Mouse (Mus musculus) fat pad, adult 2 months (tissue): ENCODE data around the gene Tob2.
A peak's percentile ranks its signal among the peaks of the same experiment; 100 is the strongest.

Experiments
- DNase-seq: peaks from one replicate; pipeline ENCODE4 v3.0.0-alpha.2; 2011; ENCODE audit warnings: low read depth, low spot score; ENCODE audit errors: extremely low read depth

The Tob2 gene

DNA sequence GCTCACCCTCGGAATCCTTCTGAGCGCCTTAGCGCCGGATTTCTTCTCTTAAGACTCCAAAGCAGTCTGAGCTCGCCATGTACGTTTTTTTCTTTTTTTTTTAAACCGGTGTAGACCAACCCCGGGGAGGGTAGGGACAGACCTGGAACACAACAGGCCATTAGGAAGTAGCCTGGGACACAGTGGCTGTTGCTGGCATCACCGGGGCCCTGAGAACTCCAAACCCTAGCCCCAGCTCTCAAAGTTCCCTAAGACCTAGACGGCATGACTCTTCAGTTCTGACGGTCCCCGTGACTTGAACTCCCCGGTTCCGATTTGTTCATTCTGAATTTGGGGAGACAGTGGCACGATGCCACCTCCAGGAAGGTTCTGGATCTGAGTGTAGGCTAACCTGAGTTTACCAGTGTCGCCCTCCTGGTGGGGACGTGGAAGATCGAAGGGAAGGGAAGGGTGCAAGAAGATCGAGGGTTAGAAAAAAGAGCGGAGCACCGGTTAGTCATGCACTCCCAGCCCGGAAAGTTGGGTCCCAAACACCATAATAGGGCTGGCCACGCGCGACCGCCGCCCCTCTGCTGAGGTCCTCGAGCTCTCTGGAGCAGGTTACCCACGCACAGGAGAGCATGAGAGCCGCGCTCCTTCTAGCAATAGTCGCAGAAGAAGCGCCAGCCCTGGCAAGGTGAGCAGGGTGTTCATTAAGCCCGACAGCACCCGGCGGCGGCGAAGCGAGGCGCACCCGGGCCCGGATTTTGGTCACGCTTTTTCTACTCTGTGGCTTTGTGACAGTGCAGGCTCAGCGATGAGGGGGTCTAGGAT lies at the start of gene Tob2:
Gene Tob2 (minus strand): TSS at position 280 of the 813 bp plus-strand sequence.
- no peak for DNase-seq

DNA sequence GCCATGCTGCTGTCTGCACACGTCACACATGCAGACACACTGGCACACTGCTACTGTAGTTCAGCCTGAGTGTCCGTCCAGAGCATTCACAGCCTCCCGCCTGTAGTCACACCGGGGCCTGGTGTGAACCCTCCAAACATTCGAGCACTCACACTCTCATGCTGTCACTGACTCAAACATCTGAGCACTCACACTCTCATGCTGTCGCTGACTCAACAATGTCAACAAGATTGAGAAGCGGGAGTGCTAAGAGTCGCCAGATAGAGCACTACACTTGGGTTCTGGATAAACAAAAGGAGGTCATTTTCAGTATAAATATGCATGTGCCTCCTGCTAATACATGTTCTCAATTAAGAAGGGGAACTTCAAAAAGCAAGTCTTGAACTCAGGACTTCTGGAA lies 49.4 kb upstream of the Tob2 start:
- DNase-seq = no peak

DNA sequence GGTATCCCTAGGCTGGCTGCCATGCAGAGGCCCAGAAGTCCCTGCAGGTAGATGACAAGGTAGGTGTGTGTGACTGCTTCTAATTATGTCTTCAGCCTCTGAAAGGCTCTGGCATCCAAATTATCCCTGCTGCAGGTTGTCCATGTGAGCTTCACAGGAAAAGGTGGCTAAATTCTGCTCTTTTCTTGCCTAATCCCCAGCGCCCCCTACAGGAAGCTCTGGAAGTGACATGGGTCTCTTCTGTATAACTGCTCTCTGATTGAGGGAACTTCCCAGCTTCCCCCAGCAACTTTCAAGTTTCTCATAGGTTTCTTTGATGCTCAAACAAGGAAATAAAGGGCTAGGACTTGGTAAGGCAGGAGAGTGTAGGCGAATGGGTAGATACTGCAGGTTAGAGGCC lies 46.3 kb upstream of the Tob2 start:
- DNase-seq = no peak

DNA sequence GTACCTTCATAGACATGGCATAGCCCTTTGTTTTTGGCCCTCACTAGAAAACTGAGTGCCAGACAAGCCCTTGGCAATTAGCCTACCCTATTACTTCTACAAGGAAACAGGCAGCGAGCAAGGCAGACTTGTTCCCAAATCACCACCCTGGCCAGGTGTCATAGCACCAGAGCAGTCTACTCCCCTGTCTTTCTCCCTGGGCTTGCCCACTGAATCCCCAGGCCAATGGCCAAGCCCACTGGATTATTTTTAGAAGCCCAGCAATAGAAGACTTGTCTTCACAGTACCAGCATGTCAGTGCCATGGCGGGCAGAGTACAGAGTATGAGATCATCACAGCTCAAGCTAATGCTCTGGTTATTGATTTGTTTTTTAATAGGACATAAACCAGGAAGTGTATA lies 40.2 kb upstream of the Tob2 start:
- DNase-seq = no peak

DNA sequence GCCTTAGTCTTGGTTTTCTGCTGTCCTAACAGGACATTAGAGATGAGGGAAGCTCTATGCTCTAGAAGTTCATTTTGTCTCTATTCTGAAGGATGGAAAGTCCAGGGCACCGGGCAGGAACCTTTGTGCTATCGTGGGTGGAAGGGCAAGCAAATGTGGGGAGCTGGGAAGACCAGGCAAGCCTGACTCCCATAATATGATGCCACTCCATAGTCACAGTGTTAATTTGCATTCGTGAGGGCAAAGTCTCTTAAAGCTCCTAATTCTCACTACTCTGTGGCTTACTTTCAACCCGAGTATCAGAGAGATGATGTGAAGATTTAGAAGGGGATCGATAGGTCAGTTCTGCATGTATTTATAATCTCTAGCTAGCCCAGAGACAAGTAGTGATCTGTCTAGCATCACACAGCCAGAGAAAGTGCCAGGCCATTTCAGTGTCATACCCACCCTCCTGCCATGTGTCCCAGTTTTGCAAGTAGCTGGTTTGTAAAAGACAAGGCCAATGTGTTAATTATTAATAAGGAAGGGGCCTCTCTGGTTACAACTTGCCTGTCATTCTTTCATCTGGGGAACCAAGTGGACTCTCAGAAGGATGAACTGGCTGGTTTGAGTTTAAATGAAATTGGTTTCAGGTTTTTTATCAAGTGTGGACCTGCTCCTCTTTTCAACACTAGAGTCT lies 39.1 kb upstream of the Tob2 start:
- DNase-seq = no peak

DNA sequence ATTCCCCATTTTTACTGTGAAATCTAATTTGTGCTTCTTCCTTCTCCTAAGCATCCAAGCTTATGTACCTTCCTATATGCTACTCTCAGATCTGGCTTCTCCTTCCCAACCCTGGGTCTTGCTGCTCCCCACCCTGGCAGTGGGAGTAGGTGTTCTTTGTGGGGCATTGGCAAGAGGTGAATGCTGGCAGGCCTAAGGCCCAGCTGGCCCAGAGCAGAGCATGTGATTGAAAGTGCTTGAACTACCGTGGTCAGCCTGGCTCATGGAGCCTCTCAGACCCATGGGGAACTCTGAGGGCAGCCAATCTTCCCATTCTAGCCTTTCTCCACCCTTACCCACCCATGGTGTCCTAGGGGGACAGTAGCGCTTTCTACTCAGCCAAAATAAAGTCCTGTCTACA lies 37.8 kb upstream of the Tob2 start:
- no peak for DNase-seq

DNA sequence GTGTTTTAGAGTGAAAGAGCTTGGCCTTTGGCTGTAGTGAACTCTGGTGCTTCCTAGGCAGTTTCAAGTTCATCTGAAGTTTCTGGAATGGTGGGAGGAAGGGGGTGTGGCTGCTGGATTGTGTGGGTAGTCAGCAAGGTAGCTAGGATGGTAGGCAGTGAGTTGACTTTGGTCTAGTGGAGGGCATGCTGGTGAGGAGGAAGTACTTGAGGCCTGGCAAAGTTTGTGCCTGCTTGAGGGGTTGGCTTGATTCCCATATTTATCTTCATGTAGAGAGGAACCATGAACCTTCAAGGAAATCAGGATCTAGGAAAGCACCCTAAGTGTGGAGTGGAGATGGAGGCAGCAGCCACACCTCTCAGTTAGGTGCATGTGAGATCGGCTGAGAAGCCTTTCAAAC lies 35.4 kb upstream of the Tob2 start:
- no peak for DNase-seq

DNA sequence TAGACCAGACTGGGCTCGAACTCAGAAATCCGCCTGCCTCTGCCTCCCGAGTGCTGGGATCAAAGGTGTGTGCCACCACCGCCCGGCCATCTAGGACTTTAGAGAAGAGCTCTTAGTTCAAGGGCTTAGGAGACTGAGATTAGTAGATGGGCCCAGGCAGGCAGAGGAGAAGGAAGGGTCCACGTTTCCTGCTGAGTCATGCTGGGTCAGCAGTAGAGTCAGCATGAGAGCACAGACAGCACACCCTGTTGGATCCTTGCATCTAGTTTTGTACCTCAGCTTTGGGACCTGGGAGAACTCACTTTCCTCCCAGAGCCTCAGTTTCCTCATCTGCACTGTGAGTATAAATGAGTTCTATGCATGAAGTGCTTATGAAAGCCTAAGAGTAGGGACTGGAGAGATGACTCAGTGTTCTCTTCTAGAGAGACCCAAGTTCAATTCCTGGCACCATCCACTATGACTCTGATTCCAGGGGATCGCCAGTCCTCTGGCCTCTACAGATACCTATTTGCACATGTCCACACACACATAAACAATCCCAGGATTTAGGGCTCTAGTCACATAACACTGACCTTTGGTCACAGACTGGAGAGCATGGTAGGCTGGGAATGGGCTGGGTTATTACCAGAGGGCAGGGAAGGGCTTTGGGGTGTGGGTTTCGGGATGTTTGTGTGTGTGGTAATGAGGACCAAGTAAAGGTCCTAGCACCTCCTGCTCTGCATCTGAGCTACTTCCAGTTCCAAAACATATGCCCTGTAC lies 33.4 kb upstream of the Tob2 start:
- DNase-seq = no peak

DNA sequence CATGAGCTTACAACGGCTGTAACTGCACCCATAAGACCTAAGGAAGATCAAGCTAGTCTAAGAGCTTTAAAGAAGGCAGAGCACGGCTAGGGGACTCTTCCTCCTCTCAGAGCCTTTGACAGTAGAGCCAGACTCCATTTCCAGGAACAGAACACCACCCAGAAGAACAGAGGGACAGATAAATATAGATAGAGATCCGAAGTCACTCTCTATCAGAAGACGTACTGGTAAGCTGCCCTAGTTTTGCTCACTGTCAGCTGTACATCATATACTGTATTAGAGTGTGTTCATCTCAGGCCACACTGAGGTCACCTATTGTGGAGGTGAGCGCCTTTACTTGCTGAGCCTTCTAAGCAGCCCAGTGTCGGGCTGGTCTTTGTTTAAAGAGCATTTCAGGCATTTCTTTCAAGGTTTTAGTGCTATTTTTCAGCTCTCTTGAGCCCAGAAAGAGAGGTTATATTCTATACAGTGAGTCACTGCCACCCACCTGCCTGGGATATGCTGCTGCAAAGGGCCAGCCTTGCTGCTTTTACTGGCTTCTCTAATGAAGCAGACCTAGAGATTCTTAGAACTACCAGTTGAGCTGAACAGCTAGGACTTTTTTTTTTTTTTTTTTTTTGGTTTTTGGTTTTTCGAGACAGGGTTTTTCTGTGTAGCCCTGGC lies 32.7 kb upstream of the Tob2 start:
- DNase-seq = no peak

DNA sequence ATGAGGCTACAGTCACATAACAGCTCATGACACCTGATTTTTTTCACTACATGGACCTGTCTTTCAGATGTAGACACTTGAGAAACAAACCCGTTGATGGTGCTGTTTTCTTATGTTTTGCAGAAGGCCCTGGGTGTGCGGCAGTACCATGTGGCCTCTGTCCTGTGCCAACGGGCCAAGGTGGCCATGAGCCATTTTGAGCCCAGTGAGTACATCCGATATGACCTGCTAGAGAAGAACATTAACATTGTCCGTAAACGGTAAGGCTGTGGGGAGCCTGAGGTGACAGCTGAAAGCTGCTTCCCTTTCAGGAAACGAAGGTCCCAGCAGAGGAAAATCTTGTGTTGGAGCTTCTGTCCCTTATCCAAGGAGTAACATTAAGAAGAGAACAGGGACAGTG lies 30.6 kb upstream of the Tob2 start:
- no peak for DNase-seq

DNA sequence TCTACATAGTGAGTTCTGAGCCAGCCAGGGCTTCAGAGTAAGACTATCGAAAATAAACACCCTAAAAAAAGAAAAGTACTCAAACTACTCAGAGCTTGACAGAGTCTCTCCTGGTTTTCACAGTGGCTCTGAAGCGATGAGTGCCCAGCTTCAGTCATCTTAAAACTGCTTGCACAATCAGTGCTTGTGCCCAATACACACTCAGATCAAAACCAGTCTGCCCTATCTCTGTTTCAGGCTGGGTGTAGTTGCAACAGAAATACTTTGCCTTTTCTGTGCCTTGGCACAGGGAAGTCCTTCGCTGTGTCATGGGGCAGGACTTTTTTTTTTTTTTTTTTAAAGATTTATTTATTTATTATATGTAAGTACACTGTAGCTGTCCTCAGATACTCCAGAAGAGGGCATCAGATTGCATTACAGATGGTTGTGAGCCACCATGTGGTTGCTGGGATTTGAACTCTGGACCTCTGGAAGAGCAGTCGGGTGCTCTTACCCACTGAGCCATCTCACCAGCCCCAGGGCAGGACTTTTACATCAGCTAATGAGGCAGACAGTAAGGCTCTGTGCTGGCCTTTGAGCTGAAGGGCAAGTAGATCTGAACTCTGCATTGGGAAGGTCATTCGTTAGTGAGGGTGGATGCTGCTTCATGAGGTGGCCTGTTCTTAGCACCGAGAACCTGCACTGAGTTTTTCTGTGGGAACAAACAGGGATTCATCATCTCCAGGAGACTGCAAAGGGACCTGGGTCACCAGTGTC lies 28.4 kb upstream of the Tob2 start:
- no peak for DNase-seq

DNA sequence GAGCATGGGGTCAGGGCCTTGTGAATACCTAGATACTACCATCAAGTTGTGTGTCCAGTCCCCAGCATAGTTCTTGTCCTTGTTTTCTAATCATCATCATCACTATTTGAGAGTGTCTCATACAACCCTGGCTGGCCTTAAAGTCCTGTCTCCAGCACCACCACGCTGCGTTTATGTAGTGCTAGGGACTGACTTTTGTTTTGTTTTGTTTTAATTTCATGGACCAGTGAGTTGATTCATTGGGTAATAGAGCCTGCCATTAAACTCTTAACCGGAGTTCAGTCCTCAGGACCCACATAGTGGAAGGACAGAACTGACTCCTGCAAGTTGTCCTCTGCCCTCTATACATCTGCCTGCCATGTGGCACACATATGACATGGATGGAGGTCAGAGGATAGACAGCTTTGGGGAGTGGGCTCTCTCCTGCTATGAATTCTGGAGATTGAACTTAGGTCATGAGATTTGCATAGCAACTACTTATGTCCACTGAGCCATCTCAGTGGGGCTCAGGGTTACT lies 26.9 kb upstream of the Tob2 start:
- no peak for DNase-seq

DNA sequence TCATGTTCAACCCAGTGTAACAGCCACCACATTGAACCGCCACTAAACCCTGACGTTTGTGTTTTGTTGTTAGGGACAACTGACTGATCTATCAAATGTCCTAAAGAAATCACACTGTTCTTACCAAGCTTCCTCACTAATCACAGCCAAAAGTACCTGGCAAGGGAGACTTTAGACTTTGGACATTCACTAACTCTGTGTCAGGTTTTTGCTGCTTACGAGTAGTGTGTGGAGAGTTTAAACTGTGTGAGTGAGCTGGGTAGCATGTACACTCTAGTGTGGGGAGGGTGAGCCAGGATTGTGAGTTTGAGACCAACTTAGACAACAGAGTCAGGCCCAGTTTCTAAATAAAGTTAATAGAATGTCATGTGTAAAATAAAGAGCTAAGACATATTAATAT lies 23.8 kb upstream of the Tob2 start:
- no peak for DNase-seq

DNA sequence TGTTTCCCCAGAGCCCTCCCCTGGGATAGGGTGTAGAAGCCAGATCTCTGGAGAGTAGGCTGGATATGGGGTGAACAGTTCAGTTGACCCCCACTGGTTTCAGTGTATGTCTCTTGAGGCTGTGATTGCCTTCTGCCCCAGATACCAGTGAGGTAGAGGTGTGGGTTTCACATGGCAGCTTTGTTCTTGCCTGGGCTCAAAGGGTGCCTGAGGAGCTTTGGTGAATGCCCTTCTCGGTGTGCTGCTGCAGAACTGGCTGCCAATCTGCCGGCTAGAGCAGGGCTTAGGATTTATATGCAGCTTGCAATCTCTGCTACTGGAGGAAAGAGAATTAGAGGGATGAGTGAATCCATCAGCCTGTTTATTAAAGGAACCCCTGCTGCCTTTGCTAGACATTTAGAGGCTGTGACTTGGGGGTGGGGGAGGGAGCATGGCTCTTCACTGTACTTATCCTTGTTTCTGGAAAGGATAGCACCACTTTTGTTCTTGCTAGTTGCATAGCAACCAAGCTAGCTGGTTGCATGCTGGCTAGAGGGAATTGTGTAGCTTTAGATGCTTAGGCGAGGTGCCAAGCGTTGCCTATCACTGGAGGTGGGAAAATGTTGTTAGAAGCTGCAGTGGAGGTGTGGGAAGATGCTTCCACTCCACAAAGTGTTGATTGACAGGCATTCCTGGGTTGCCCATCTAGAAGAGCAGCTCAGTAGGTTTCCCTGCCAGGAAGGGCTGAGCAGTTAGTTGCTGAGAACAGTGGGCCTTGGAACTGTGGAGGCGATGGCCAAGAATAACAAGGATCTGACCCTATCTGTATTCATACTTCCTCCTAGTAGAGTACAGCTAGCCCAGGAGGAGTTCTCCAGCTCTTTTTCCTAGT lies 21.2 kb upstream of the Tob2 start:
- DNase-seq = no peak

DNA sequence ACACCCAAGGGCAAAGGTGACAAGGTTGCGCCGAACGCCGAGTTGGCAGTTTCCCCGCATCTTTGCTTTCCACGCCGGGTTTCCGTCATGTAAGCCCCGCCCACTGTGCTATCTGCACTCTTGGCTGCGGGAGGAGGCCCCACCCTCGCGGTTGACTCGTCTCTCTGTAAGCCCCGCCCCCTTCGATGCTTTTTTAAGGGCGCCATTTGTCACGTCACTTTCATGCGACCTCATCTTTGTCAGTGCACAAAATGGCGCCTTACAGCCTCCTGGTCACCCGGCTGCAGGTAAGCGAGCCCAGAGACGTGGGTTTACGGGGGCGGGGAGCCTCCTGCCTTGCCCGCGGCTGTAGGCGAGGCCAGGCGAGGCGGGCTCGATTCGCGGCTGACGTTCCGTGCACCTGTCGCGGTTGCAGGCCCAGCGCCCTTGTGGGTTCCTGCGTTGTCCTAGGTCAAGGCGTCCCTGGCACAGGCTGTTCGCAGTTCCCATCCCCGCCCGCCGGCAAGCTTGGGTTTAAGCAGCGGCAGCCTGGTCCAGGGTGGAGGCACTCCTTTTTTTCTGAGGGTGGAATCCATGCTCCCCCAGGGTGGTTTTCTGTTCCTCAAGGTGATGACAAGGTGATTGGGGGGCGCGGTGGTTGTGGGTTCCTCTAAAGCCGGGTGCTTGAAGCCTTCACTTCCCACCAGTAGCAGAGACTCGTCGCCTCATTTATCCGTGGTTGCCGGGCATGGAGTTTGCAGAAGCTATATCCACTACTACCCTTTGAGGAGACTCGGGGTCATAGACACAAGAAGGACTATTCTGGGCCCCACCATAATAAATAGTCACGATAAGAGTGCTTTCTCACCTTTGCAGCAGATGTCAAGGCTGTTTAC lies 13.9 kb upstream of the Tob2 start, which contains the start of gene Aco2:
Gene Aco2 (plus strand): TSS at position 48 of the 875 bp plus-strand sequence.
- peak; percentile 84 for DNase-seq

DNA sequence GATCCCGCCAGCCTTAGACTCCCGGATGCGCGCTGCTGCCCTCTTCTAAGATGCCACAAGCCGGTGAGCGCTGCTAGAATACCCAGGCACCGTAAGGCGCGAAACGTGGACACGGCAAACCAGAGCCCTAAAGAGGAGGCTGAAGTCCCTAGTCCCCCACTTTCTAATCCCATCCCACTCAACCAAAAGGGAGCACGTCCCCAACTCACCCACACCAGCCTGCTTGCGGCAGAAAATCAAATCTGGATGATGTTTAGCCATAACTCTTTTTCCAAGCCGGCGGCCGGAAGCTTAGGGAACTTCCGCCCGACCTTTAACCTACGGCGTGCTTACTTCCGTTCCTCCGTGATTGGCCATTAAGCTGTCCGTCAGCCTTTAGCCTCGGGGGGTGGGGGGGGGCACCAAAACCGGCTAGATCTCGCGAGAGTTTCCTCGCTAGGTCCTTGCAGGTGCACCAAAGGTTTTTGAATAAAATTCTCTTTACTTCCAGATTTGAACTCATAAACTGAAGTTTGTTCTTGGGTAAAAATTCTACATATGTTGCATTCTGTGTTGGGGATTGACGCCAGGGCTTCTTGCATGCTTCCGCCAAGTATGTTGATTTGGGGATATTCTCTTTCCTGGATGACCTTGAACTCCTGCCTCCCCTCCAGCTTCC lies 13.1 kb upstream of the Tob2 start, which contains the start of gene Phf5a:
Gene Phf5a (minus strand): TSS at position 308 of the 658 bp plus-strand sequence.
- DNase-seq = peak; percentile 73

DNA sequence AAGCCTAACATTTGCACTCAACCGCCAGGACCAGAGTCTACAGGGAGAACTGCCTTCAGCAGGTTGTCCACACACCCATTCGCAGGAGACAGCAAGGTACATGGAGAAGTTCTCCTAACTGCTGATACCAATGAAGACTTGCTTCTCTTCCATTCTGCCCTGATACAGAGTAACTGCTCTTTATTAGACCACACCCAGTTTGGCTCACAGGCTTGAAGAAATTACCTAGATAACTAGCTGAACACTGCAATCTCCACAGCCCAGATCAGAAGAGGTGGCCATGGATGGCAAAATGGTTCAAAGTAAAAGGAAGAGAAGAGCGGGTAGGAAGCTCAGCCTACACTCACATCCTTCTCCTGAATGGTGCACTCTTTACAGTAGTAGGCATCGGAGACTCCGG lies 11.4 kb upstream of the Tob2 start:
- no peak for DNase-seq

DNA sequence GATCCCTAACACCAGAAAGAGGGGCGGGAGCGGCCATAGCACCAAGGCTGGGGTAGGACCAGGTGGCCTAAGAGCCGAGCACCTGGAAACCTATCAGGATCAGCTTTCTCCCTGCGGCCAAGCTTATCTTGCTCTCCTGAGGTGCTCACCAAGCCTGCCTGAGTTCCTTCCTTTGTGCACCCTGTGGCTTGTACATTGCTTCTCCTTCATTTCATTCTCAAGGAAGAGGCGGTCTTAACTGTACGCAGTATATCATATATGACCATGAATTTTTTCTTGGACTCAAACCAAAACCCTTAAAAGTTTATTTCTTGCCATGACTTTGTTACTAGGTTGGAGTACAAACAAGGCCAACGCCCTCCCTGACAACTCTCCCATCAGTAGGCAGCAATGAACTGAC lies 5.6 kb upstream of the Tob2 start:
- DNase-seq = no peak
